9 mouse cellular contexts compared by ENCODE assay signal in genomic region chr8:121751407-121751806, GRCm38 (mm10). TPM values are rescaled to one million over a fixed set of nuclear protein-coding genes. Genes with fewer than 3 reads are reported as not detected.
A peak's percentile ranks its signal among the peaks of the same experiment; 100 is the strongest.
DNase-seq lines count a peak whose midpoint lies in the region; ATAC-seq and TF ChIP-seq lines count a peak whose summit lies in the region.
"Had no signal": no experiment of that assay in that cellular context is flagged by ENCODE, and none has a peak within 500 bp of the region (broad histone marks: within the 10 kb centered on the region; RNA-seq: fewer than 3 reads in every experiment).

No protein-coding gene starts in this region.

- no peak overlapping the region for H3K9ac ChIP-seq in limb, embryonic 11.5 days (ENCODE audit: low read length)
- H3K9ac ChIP-seq: stomach, embryonic 15.5 days had no signal

- 0 out of 2 replicates have a peak, but pooled peaks cover 5% of the 10 kb centered on the region for H3K27me3 ChIP-seq in limb, embryonic 11.5 days (ENCODE audit: control insufficient read depth, insufficient read depth, low read length)

- WGBS in limb, embryonic 11.5 days, result 18% methylated on average over 3 of the region's 3 CpGs

- DNase-seq in layer of hippocampus, adult 11-12 months (ENCODE audit: low spot score), result peak; percentile 71
- DNase-seq in layer of hippocampus, adult 9-10 months (ENCODE audit: low spot score), result no peak
- peak; percentile 25 for DNase-seq in MEL-GATA-1-ER (ENCODE audit: extremely low read depth, low read depth)
- peak; percentile 46 to 63 for DNase-seq in frontal cortex, postnatal 14 days (ENCODE audit: low spot score in 2 of 2)
- DNase-seq in limb, embryonic 11.5 days (ENCODE audit: low spot score), result peak; percentile 88
- peak; percentile 41 for DNase-seq in ovary, postnatal 36 days (ENCODE audit: low spot score)
- DNase-seq in yolk sac, embryonic 10.5 days (ENCODE audit: low spot score), result no peak

- peak; percentile 99 for TF ChIP-seq CTCF in bone marrow macrophage, adult 2 months (IDR thresholded peaks at IDR 0.05; ENCODE audit: low read depth, low read length)

- H3K4me1 ChIP-seq in bone marrow macrophage, adult 2 months (ENCODE audit: control insufficient read depth, insufficient read depth, low read length), result no peaks in the 10 kb centered on the region
- H3K4me1 ChIP-seq in limb, embryonic 11.5 days (ENCODE audit: control insufficient read depth, insufficient read depth, low read length), result no peaks in the 10 kb centered on the region
- H3K4me1 ChIP-seq: stomach, embryonic 15.5 days had no signal

- no peaks in the 10 kb centered on the region for H3K9me3 ChIP-seq in limb, embryonic 11.5 days (ENCODE audit: control insufficient read depth, low read length)
- H3K9me3 ChIP-seq: stomach, embryonic 15.5 days had no signal

- no peak for ATAC-seq in limb, embryonic 11.5 days (ENCODE audit: insufficient number of reproducible peaks, low FRiP score, low TSS enrichment, low read depth)

- H3K36me3 ChIP-seq in limb, embryonic 11.5 days (ENCODE audit: control insufficient read depth, insufficient read depth, low read length), result no peaks in the 10 kb centered on the region
- H3K36me3 ChIP-seq: stomach, embryonic 15.5 days had no signal

- no peak overlapping the region for H3K4me2 ChIP-seq in limb, embryonic 11.5 days (ENCODE audit: low read depth, severe bottlenecking)
- H3K4me2 ChIP-seq: stomach, embryonic 15.5 days had no signal

- no peak overlapping the region for H3K4me3 ChIP-seq in bone marrow macrophage, adult 2 months (ENCODE audit: insufficient read depth, low read length)
- H3K4me3 ChIP-seq in limb, embryonic 11.5 days (ENCODE audit: low read depth, low read length), result no peak overlapping the region
- H3K4me3 ChIP-seq: stomach, embryonic 15.5 days had no signal

- no peak overlapping the region for H3K27ac ChIP-seq in bone marrow macrophage, adult 2 months (ENCODE audit: insufficient read depth, low read depth, low read length)
- no peak overlapping the region for H3K27ac ChIP-seq in limb, embryonic 11.5 days (replicated peaks; ENCODE audit: low read depth, low read length)
- H3K27ac ChIP-seq: stomach, embryonic 15.5 days had no signal

- no peak for TF ChIP-seq POLR2A in bone marrow macrophage, adult 2 months (IDR thresholded peaks at IDR 0.05; ENCODE audit: borderline replicate concordance, low read depth, low read length)

RNA-seq across cellular contexts. Expression of gene Jph3, which starts 22.0 kb away (rescaled TPM):
- not detected in 2 replicates for polyA plus RNA-seq in bone marrow macrophage, adult 2 months (2012; ENCODE audit: insufficient read depth, insufficient read length, missing spikeins)
- polyA plus RNA-seq in limb, embryonic 11.5 days (2014; fragmentation: Nextera tagmentation; extraction: Ambion mirVana), result 0.67 and 0.73 TPM in 2 replicates

Comparison
In these comparisons a context has a peak if more than half of its experiments do, and no peak if none do; other contexts are left out.
1. DNase-seq: peak in layer of hippocampus, adult 11-12 months (single experiment), MEL-GATA-1-ER (single experiment), frontal cortex, postnatal 14 days (2 of 2), limb, embryonic 11.5 days (single experiment) and ovary, postnatal 36 days (single experiment); none in layer of hippocampus, adult 9-10 months (single experiment) and yolk sac, embryonic 10.5 days (single experiment).